Mouse (Mus musculus) ES-E14 (cell line): ENCODE measurements around the gene Cenps. TPM values are rescaled to one million over a fixed set of nuclear protein-coding genes. Genes with fewer than 3 reads are reported as not detected.

Source experiments
- DNase-seq: peaks from one replicate; pipeline ENCODE4 v3.0.0-alpha.2; 2013; ENCODE audit warnings: low read depth, low spot score
- H3K27ac ChIP-seq: 2 replicates; pipeline ENCODE4 v1.5.1; 2012; ENCODE audit warnings: low read depth, mild to moderate bottlenecking, low read length, moderate library complexity, mixed read lengths; ENCODE audit not compliant: poor library complexity, insufficient read depth, severe bottlenecking
- H3K36me3 ChIP-seq: 2 replicates; pipeline ENCODE4 v1.6.1; 2012; ENCODE audit warnings: mild to moderate bottlenecking, low read length, moderate library complexity, mixed read lengths; ENCODE audit not compliant: control insufficient read depth, poor library complexity, insufficient read depth, severe bottlenecking
- H3K4me1 ChIP-seq, 2 experiments: fragments of 150-350 bp in 1 of 2; sonication (generic) in 1 of 2; 2 replicates each; pipeline ENCODE4 v1.6.1; 2012; ENCODE audit warnings: low read length in 2 of 2, mild to moderate bottlenecking in 1 of 2, mixed read lengths in 1 of 2; ENCODE audit not compliant: control insufficient read depth in 2 of 2, insufficient read depth in 2 of 2, poor library complexity in 1 of 2
- H3K4me3 ChIP-seq, 2 experiments: fragments of 150-350 bp in 1 of 2; sonication (generic) in 1 of 2; 2 replicates each; pipeline ENCODE4 v1.5.1; 2012; ENCODE audit warnings: low read length in 2 of 2, low read depth in 1 of 2, mild to moderate bottlenecking in 1 of 2, mixed read lengths in 1 of 2; ENCODE audit not compliant: insufficient read depth in 1 of 2, poor library complexity in 1 of 2, severe bottlenecking in 1 of 2
- H3K9ac ChIP-seq: 2 replicates; pipeline ENCODE4 v1.6.1; 2012; ENCODE audit warnings: low read depth, mild to moderate bottlenecking, low read length, mixed read lengths; ENCODE audit not compliant: poor library complexity, insufficient read depth, severe bottlenecking
- H3K9me3 ChIP-seq: fragments of 150-350 bp; sonication (generic); 2 replicates; pipeline ENCODE4 v1.6.1; 2012; ENCODE audit warnings: low read depth, mild to moderate bottlenecking, low read length; ENCODE audit not compliant: control insufficient read depth, insufficient read depth
- CHD2 ChIP-seq: IDR thresholded peaks from 2 replicates; pipeline ENCODE4 v1.6.1; 2014; ENCODE audit warnings: mild to moderate bottlenecking, low read depth, low read length, inconsistent platforms
- HCFC1 ChIP-seq: IDR thresholded peaks from 2 replicates; pipeline ENCODE4 v1.6.1; 2012; ENCODE audit warnings: low read length, inconsistent platforms, borderline replicate concordance; ENCODE audit not compliant: insufficient read depth
- MAFK ChIP-seq: IDR thresholded peaks from 2 replicates; pipeline ENCODE4 v1.6.1; 2014; ENCODE audit warnings: mild to moderate bottlenecking, low read depth, low read length, inconsistent platforms; ENCODE audit not compliant: insufficient read depth
- ZC3H11A ChIP-seq: IDR thresholded peaks from 2 replicates; pipeline ENCODE4 v1.6.1; 2012; ENCODE audit warnings: low read depth, mild to moderate bottlenecking, inconsistent platforms, low read length, borderline replicate concordance
- ZNF384 ChIP-seq: IDR thresholded peaks from 2 replicates; pipeline ENCODE4 v1.6.1; 2012; ENCODE audit warnings: low read depth, low read length, inconsistent platforms
- in situ Hi-C, 2 experiments: fragments of 600-800 bp; cut with MboI; formaldehyde crosslinking; loops; one replicate each; pipeline ENCODE4 v1.15.1; 2025; ENCODE audit warnings: low sequenced_read_pairs in 2 of 2, inconsistent platforms in 1 of 2; ENCODE audit not compliant: unreplicated experiment in 2 of 2
- total RNA-seq: library from RNA; depleted of rRNA; stranded (reverse); fragments of 300-350 nt; gene quantifications from 2 replicates; pipeline ENCODE4 v1.2.3, GENCODE M21; 2012

Cenps gene
- total RNA-seq, 1 experiment, result 15.2 TPM

- Histone ChIP-seq H3K36me3 (peaks cover 80% of the 10 kb centered on the region), H3K27ac (no peak overlapping the region), H3K9me3 (no peaks in the 10 kb centered on the region), H3K4me3 (no peak overlapping the region), H3K4me1 (peaks cover 4 to 23% of the 10 kb centered on the region in 2 experiments; a peak in 2 of 4 replicates), H3K9ac (no peak overlapping the region)
- DNase-seq, result no peak
- in situ Hi-C loops, result no loop called here
- no peak for TF ChIP-seq MAFK
Measured at GRCm38 (mm10) chr4:149155711-149156110, 18.3 kb upstream of the Cenps start.

- H3K4me1 ChIP-seq, result peaks cover 4 to 15% of the 10 kb centered on the region in 2 experiments; a peak in 1 of 4 replicates
- TF ChIP-seq ZC3H11A, result no peak
- TF ChIP-seq MAFK, result no peak
- TF ChIP-seq CHD2, result no peak
- no peak for TF ChIP-seq HCFC1
- TF ChIP-seq ZNF384, result no peak
- peaks cover 84% of the 10 kb centered on the region for H3K36me3 ChIP-seq
- H3K9me3 ChIP-seq, result no peaks in the 10 kb centered on the region
- H3K4me3 ChIP-seq, result no peak overlapping the region
- H3K27ac ChIP-seq, result no peak overlapping the region
- H3K9ac ChIP-seq, result no peak overlapping the region
- no peak for DNase-seq
- in situ Hi-C loops, result no loop called here
Measured at GRCm38 (mm10) chr4:149154859-149155258, 17.4 kb upstream of the Cenps start.

GRCm38 (mm10) chr4:149150721-149151120 is 13.3 kb upstream of the Cenps start:
- Histone ChIP-seq H3K36me3 (peaks cover 57% of the 10 kb centered on the region), H3K4me3 (no peak overlapping the region), H3K4me1 (peaks cover 0 to 3% of the 10 kb centered on the region in 2 experiments; a peak in 1 of 4 replicates), H3K27ac (no peak overlapping the region), H3K9ac (no peak overlapping the region), H3K9me3 (no peaks in the 10 kb centered on the region)
- in situ Hi-C loops, result no loop called here
- DNase-seq, result no peak
- no peak for TF ChIP-seq ZC3H11A
- no peak for TF ChIP-seq CHD2
- no peak for TF ChIP-seq HCFC1
- TF ChIP-seq MAFK, result no peak
- TF ChIP-seq ZNF384, result no peak

- Histone ChIP-seq H3K36me3 (peaks cover 54% of the 10 kb centered on the region), H3K4me1 (peaks cover 0 to 3% of the 10 kb centered on the region in 2 experiments; a peak in 1 of 4 replicates), H3K27ac (no peak overlapping the region), H3K4me3 (no peak overlapping the region), H3K9ac (no peak overlapping the region), H3K9me3 (no peaks in the 10 kb centered on the region)
- DNase-seq, result no peak
- in situ Hi-C loops, result no loop called here
- TF ChIP-seq MAFK, result no peak
- TF ChIP-seq CHD2, result no peak
- no peak for TF ChIP-seq HCFC1
- no peak for TF ChIP-seq ZNF384
- TF ChIP-seq ZC3H11A, result no peak
Measured at GRCm38 (mm10) chr4:149150256-149150655, 12.8 kb upstream of the Cenps start.

GRCm38 (mm10) chr4:149149611-149150010 is 12.2 kb upstream of the Cenps start:
- in situ Hi-C loops, result no loop called here

More at GRCm38 (mm10) chr4:149149611-149150010, 12.2 kb upstream of the Cenps start:
- no peaks in the 10 kb centered on the region for H3K9me3 ChIP-seq
- no peak overlapping the region for H3K9ac ChIP-seq
- no peak overlapping the region for H3K27ac ChIP-seq
- no peak for TF ChIP-seq ZNF384
- no peak for TF ChIP-seq HCFC1
- TF ChIP-seq CHD2, result no peak
- TF ChIP-seq MAFK, result no peak
- no peak for TF ChIP-seq ZC3H11A
- DNase-seq, result no peak
- peaks cover 0 to 3% of the 10 kb centered on the region in 2 experiments; a peak in 1 of 4 replicates for H3K4me1 ChIP-seq
- peaks cover 49% of the 10 kb centered on the region for H3K36me3 ChIP-seq
- H3K4me3 ChIP-seq, result no peak overlapping the region
